Mouse (Mus musculus) forebrain, embryonic 13.5 days (tissue): ENCODE data around the gene Tmem45b. TPM values are rescaled to one million over a fixed set of nuclear protein-coding genes. Genes with fewer than 3 reads are reported as not detected.
"Not testable (repeated sequence)": the region's sequence is repeated elsewhere in the genome, so short reads cannot be mapped to it uniquely, and the experiment has no call there.

Experiments
- ATAC-seq: fragments of 200-750 bp; cut with Nextera tagmentation; 2 replicates; pipeline ENCODE4 v1.8.0; 2017
- H3K27ac ChIP-seq: fragments of 300-500 bp; sonication (generic); 2 replicates; pipeline ENCODE4 v1.5.1; 2015; ENCODE audit warnings: inconsistent platforms, mild to moderate bottlenecking, moderate library complexity
- H3K27me3 ChIP-seq: fragments of 300-500 bp; sonication (generic); 2 replicates; pipeline ENCODE4 v1.6.1; 2015; ENCODE audit warnings: mild to moderate bottlenecking, inconsistent platforms
- H3K36me3 ChIP-seq: fragments of 300-500 bp; sonication (generic); 2 replicates; pipeline ENCODE4 v1.6.1; 2015; ENCODE audit warnings: mild to moderate bottlenecking, inconsistent platforms; ENCODE audit not compliant: poor library complexity, severe bottlenecking
- H3K4me1 ChIP-seq: fragments of 300-500 bp; sonication (generic); 2 replicates; pipeline ENCODE4 v1.6.1; 2015; ENCODE audit warnings: inconsistent platforms
- H3K4me2 ChIP-seq: fragments of 300-500 bp; sonication (generic); 2 replicates; pipeline ENCODE4 v1.6.1; 2015; ENCODE audit warnings: inconsistent platforms, mild to moderate bottlenecking, moderate library complexity
- H3K4me3 ChIP-seq: fragments of 300-500 bp; sonication (generic); 2 replicates; pipeline ENCODE4 v1.5.1; 2015; ENCODE audit warnings: mild to moderate bottlenecking, inconsistent platforms
- H3K9ac ChIP-seq: fragments of 300-500 bp; sonication (generic); 2 replicates; pipeline ENCODE4 v1.6.1; 2015; ENCODE audit warnings: mild to moderate bottlenecking, inconsistent platforms
- H3K9me3 ChIP-seq: fragments of 300-500 bp; sonication (generic); replicated peaks from 2 replicates; pipeline ENCODE4 v1.6.1; 2016; ENCODE audit warnings: inconsistent platforms
- WGBS: fragments of 180-500 bp; shearing (Covaris S2); methylation state at CpG from one replicate; pipeline ENCODE4 v1.1.7; 2015; 5-methylcytosine and 5-hydroxymethylcytosine counted together
- polyA plus RNA-seq: library from polyadenylated mRNA; unstranded; fragments of >200 nt; fragmentation: Nextera tagmentation; extraction: Ambion mirVana; gene quantifications from 2 replicates; pipeline ENCODE4 v1.2.1, GENCODE M21; 2015

Tmem45b gene
- polyA plus RNA-seq = 0.14 TPM in 2 replicates

GRCm38 (mm10) chr9:31463692-31464474, at the start of gene Tmem45b:
TSS of gene Tmem45b (minus strand) at chr9:31464462.
- Histone ChIP-seq H3K4me2 (peak within 1 kb of the TSS; percentile 39), H3K9me3 (no peaks in the 10 kb centered on the region), H3K9ac (0 out of 2 replicates have a peak within 1 kb of the TSS, but pooled peaks have one; percentile 12), H3K4me1 (peaks cover 3% of the 10 kb centered on the region; the same call in 1 of the 2 replicates), H3K4me3 (peak within 1 kb of the TSS; percentile 13), H3K27ac (no peak within 1 kb of the TSS), H3K36me3 (no peaks in the 10 kb centered on the region), H3K27me3 (peaks cover 31% of the 10 kb centered on the region)
- WGBS = 7% methylated on average over 33 of the region's 33 CpGs
- no peak for ATAC-seq

- Histone ChIP-seq H3K27ac (no peak overlapping the region), H3K4me1 (no peaks in the 10 kb centered on the region), H3K4me2 (no peak overlapping the region), H3K4me3 (no peak overlapping the region), H3K9me3 (no peaks in the 10 kb centered on the region), H3K36me3 (no peaks in the 10 kb centered on the region), H3K27me3 (no peaks in the 10 kb centered on the region), H3K9ac (no peak overlapping the region)
- no peak for ATAC-seq
- 90% methylated on average over 3 of the region's 3 CpGs for WGBS
Measured at GRCm38 (mm10) chr9:31508189-31508588, 43.9 kb upstream of the Tmem45b start.

DNA sequence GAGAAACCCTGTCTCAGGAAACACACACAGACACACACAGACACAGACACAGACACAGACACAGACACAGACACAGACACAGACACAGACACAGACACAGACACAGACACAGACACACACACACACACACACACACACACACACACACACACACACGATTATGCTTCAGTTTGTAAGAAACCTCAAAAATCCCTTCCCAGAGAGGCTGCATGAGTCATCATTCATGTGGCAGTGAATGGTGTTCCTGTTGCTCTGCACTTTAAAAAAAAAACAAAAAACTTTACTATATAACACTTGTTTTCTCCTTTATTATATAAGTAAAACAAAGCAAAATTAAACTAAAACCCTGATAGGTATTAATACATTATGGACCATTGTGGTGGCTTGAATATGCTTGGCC, 37.0 kb upstream of the Tmem45b start:
- not testable (repeated sequence) for H3K27ac ChIP-seq, H3K9ac ChIP-seq, H3K4me3 ChIP-seq, H3K27me3 ChIP-seq, H3K9me3 ChIP-seq, H3K36me3 ChIP-seq, H3K4me1 ChIP-seq, H3K4me2 ChIP-seq, ATAC-seq
- WGBS = 95% methylated on average over 1 of the region's 1 CpGs

GRCm38 (mm10) chr9:31463190-31463589, 1.1 kb downstream of the Tmem45b start:
- Histone ChIP-seq H3K36me3 (no peaks in the 10 kb centered on the region), H3K27ac (no peak overlapping the region), H3K9me3 (no peaks in the 10 kb centered on the region), H3K4me1 (peaks cover 3% of the 10 kb centered on the region; the same call in 1 of the 2 replicates), H3K27me3 (peaks cover 31% of the 10 kb centered on the region), H3K4me2 (no peak overlapping the region), H3K9ac (no peak overlapping the region), H3K4me3 (no peak overlapping the region)
- 45% methylated on average over 9 of the region's 9 CpGs for WGBS
- ATAC-seq = no peak

GRCm38 (mm10) chr9:31454356-31454755, 9.9 kb downstream of the Tmem45b start:
- Histone ChIP-seq H3K4me1 (no peaks in the 10 kb centered on the region), H3K4me3 (no peak overlapping the region), H3K9ac (no peak overlapping the region), H3K27ac (no peak overlapping the region), H3K27me3 (no peaks in the 10 kb centered on the region), H3K36me3 (no peaks in the 10 kb centered on the region), H3K4me2 (no peak overlapping the region), H3K9me3 (no peaks in the 10 kb centered on the region)
- 46% methylated on average over 1 of the region's 1 CpGs for WGBS
- ATAC-seq = no peak

- H3K36me3 ChIP-seq = no peaks in the 10 kb centered on the region
- no peak overlapping the region for H3K9ac ChIP-seq
- no peaks in the 10 kb centered on the region for H3K9me3 ChIP-seq
- no peaks in the 10 kb centered on the region for H3K27me3 ChIP-seq
- no peak overlapping the region for H3K27ac ChIP-seq
- H3K4me2 ChIP-seq = no peak overlapping the region
- H3K4me1 ChIP-seq = no peaks in the 10 kb centered on the region
- ATAC-seq = no peak
- H3K4me3 ChIP-seq = no peak overlapping the region
- 82% methylated on average over 10 of the region's 10 CpGs for WGBS
Measured at GRCm38 (mm10) chr9:31452166-31452565, 12.1 kb downstream of the Tmem45b start.

GRCm38 (mm10) chr9:31449145-31449772, 15.0 kb downstream of the Tmem45b start:
- WGBS = 90% methylated on average over 7 of the region's 7 CpGs
- H3K27me3 ChIP-seq = no peaks in the 10 kb centered on the region
- H3K4me2 ChIP-seq = no peak overlapping the region

GRCm38 (mm10) chr9:31444236-31444635, 20.0 kb downstream of the Tmem45b start:
- no peak overlapping the region for H3K27ac ChIP-seq
- ATAC-seq = no peak
- no peaks in the 10 kb centered on the region for H3K36me3 ChIP-seq
- H3K4me3 ChIP-seq = no peak overlapping the region
- no peaks in the 10 kb centered on the region for H3K9me3 ChIP-seq
- H3K9ac ChIP-seq = no peak overlapping the region
- 87% methylated on average over 8 of the region's 8 CpGs for WGBS
- no peaks in the 10 kb centered on the region for H3K4me1 ChIP-seq
- no peaks in the 10 kb centered on the region for H3K27me3 ChIP-seq
- no peak overlapping the region for H3K4me2 ChIP-seq

More at GRCm38 (mm10) chr9:31449145-31449772, 15.0 kb downstream of the Tmem45b start:
- ATAC-seq = no peak
- Histone ChIP-seq H3K4me3 (no peak overlapping the region), H3K4me1 (no peaks in the 10 kb centered on the region), H3K36me3 (no peaks in the 10 kb centered on the region), H3K27ac (no peak overlapping the region), H3K9me3 (no peaks in the 10 kb centered on the region), H3K9ac (no peak overlapping the region)

DNA sequence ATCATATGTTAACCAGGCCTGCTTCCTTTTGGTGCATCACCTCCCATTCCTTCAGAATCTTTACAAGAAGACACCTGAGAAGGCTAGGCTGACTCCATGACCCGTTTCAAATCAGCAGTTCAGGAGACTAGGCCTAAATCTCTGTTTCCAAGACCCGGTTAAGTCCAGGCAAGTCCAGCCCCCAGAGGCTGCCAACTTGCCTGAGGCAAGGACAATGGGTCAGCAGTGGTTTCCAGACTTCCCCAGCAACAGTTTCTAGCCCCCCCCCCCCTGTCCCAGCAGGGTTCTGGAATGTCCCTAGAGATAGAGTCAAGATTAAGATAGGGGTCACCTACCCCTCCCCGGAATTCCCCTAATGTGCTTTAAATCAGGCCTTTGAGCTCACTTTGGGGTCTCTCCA, 22.8 kb downstream of the Tmem45b start:
- H3K36me3 ChIP-seq = no peaks in the 10 kb centered on the region
- no peaks in the 10 kb centered on the region for H3K27me3 ChIP-seq
- H3K4me1 ChIP-seq = no peaks in the 10 kb centered on the region
- no peak overlapping the region for H3K9ac ChIP-seq
- H3K4me3 ChIP-seq = no peak overlapping the region
- no peak overlapping the region for H3K4me2 ChIP-seq
- H3K9me3 ChIP-seq = no peaks in the 10 kb centered on the region
- no peak for ATAC-seq
- no peak overlapping the region for H3K27ac ChIP-seq
- 77% methylated on average over 3 of the region's 3 CpGs for WGBS

- Histone ChIP-seq H3K4me2 (no peak overlapping the region), H3K9me3 (no peaks in the 10 kb centered on the region), H3K9ac (no peak overlapping the region), H3K27ac (no peak overlapping the region), H3K27me3 (no peaks in the 10 kb centered on the region), H3K4me3 (no peak overlapping the region), H3K36me3 (no peaks in the 10 kb centered on the region), H3K4me1 (no peaks in the 10 kb centered on the region)
- ATAC-seq = no peak
- 87% methylated on average over 5 of the region's 5 CpGs for WGBS
Measured at GRCm38 (mm10) chr9:31440366-31440765, 23.9 kb downstream of the Tmem45b start.

- ATAC-seq = no peak
- H3K27me3 ChIP-seq = no peaks in the 10 kb centered on the region
- H3K9ac ChIP-seq = no peak overlapping the region
- WGBS = 80% methylated on average over 6 of the region's 6 CpGs
- H3K4me1 ChIP-seq = no peaks in the 10 kb centered on the region
- H3K9me3 ChIP-seq = no peaks in the 10 kb centered on the region
- no peak overlapping the region for H3K4me2 ChIP-seq
- no peak overlapping the region for H3K27ac ChIP-seq
- no peak overlapping the region for H3K4me3 ChIP-seq
- H3K36me3 ChIP-seq = no peaks in the 10 kb centered on the region
Measured at GRCm38 (mm10) chr9:31439341-31439740, 24.9 kb downstream of the Tmem45b start.

DNA sequence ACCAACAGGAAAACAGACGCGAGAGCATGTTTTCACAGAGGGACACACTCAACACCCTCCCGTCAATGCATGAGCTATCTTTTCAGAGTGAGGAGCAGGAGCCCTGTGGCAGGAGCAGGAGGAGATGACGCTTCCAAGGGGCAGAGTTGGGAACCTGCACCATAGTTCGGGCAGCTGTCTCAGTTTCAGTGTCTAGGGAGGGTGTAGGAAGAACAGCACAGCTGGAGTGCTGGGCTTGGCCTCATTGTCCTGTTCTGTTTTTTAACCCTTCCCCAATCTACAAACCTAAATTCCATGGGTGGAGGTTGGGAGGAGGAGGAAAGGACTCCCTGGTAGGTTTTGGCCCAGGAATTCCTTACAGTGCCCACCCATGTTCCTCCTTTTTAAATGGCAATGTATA, 25.4 kb downstream of the Tmem45b start:
- ATAC-seq = no peak
- 66% methylated on average over 5 of the region's 5 CpGs for WGBS
- H3K36me3 ChIP-seq = no peaks in the 10 kb centered on the region
- H3K4me3 ChIP-seq = no peak overlapping the region
- H3K27ac ChIP-seq = no peak overlapping the region
- no peak overlapping the region for H3K4me2 ChIP-seq
- H3K9me3 ChIP-seq = no peaks in the 10 kb centered on the region
- H3K4me1 ChIP-seq = no peaks in the 10 kb centered on the region
- H3K9ac ChIP-seq = no peak overlapping the region
- no peaks in the 10 kb centered on the region for H3K27me3 ChIP-seq
